Mouse (Mus musculus): Measurements from ENCODE around the gene 9630041A04Rik.

- TF ChIP-seq TCF12 (IDR thresholded peaks at IDR 0.05; ENCODE audit: low read depth, low read length) (no peak), NRF1 (IDR thresholded peaks at IDR 0.05; ENCODE audit: low read depth, low read length) (no peak)
Measured at GRCm38 (mm10) chr9:101924829-101925228, 63.2 kb downstream of the 9630041A04Rik start.
